Mouse (Mus musculus) cerebellum, adult 2 months (tissue): ENCODE measurements around the gene Gpam. TPM values are rescaled to one million over a fixed set of nuclear protein-coding genes. Genes with fewer than 3 reads are reported as not detected.

Experiments
- DNase-seq, 2 experiments: peaks; one replicate each; pipeline ENCODE4 v3.0.0; 2021
- H3K27ac ChIP-seq: fragments of 200-500 bp; 2 replicates; pipeline ENCODE4 v1.5.1; 2012; ENCODE audit warnings: low read length, control low read depth, inconsistent platforms; ENCODE audit not compliant: insufficient read depth
- H3K27me3 ChIP-seq: fragments of 200-500 bp; 2 replicates; pipeline ENCODE4 v1.6.1; 2012; ENCODE audit warnings: inconsistent platforms, mild to moderate bottlenecking, low read length, moderate library complexity; ENCODE audit not compliant: control insufficient read depth, insufficient read depth
- H3K4me1 ChIP-seq: fragments of 200-500 bp; 2 replicates; pipeline ENCODE4 v1.6.1; 2011; ENCODE audit warnings: low read length; ENCODE audit not compliant: control insufficient read depth, insufficient read depth
- H3K4me3 ChIP-seq: fragments of 200-500 bp; replicated peaks from 2 replicates; pipeline ENCODE3; 2011; ENCODE audit warnings: mild to moderate bottlenecking, low read depth, low read length, control low read depth; ENCODE audit not compliant: insufficient read depth
- CTCF ChIP-seq: fragments of 200-500 bp; IDR thresholded peaks from 2 replicates; pipeline ENCODE4 v1.5.1; 2011; ENCODE audit warnings: low read depth, mild to moderate bottlenecking, control low read depth, low read length, moderate library complexity, borderline replicate concordance; ENCODE audit not compliant: insufficient read depth
- POLR2A ChIP-seq: fragments of 200-500 bp; IDR thresholded peaks from 2 replicates; pipeline ENCODE4 v1.6.1; 2011; ENCODE audit warnings: low read length, control low read depth, borderline replicate concordance; ENCODE audit not compliant: insufficient read depth
- WGBS: fragments of 180-500 bp; shearing (Covaris S2); methylation state at CpG from one replicate; pipeline ENCODE4 v1.1.7; 2018; 5-methylcytosine and 5-hydroxymethylcytosine counted together
- polyA plus RNA-seq: library from polyadenylated mRNA; depleted of rRNA; stranded (reverse); fragments of >200 nt; gene quantifications from 2 replicates; pipeline ENCODE4 v1.2.3, GENCODE M21; 2012

Gpam gene
- polyA plus RNA-seq, 1 experiment: 41.9 TPM

DNA sequence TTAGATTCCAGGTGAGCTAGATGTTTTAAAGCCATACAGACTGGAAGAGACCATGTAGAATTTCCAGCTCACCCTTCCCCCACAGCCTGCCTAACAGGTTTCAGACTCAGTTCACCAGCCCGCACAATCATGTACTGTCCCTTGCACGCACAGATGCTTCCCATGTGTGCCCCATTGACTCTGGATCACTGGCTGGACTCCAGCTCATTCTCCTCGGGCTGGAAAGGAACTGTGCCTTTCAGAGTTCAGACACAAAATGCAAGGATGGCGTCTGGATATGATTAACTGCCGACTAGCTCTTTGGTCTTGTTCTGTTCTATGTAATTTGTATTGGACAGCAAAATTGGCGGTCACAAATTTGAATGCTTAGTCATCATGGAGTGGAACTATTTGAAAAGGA lies 22.6 kb upstream of the Gpam start:
- no peak for DNase-seq
- 35% methylated on average over 6 of the region's 6 CpGs for WGBS
- Histone ChIP-seq H3K27ac (no peak overlapping the region), H3K4me3 (no peak overlapping the region), H3K27me3 (no peaks in the 10 kb centered on the region), H3K4me1 (no peaks in the 10 kb centered on the region)
- TF ChIP-seq POLR2A (no peak), CTCF (no peak)

DNA sequence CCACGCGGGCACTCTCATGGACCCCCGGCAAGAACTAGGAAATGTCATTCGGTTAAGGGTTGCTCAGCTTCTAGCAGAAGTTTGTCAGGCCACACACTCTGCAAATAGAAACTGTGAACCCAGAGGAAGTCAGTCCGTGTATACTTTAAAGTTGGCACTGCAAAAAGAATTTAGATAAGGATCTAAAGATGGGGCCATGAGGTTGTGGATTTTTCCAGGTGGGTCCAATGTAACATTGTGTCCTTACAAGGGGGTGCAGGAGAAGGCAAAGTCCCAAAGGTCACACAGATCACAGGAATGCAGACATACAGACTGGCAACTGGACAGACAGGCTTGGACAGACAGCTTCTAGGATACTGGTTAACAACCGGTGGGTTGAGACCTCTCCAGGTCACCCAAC lies 21.1 kb upstream of the Gpam start:
- Histone ChIP-seq H3K27ac (no peak overlapping the region), H3K4me1 (no peaks in the 10 kb centered on the region), H3K27me3 (no peaks in the 10 kb centered on the region), H3K4me3 (no peak overlapping the region)
- WGBS: 87% methylated on average over 6 of the region's 6 CpGs
- no peak for DNase-seq
- no peak for TF ChIP-seq POLR2A
- TF ChIP-seq CTCF: no peak

DNA sequence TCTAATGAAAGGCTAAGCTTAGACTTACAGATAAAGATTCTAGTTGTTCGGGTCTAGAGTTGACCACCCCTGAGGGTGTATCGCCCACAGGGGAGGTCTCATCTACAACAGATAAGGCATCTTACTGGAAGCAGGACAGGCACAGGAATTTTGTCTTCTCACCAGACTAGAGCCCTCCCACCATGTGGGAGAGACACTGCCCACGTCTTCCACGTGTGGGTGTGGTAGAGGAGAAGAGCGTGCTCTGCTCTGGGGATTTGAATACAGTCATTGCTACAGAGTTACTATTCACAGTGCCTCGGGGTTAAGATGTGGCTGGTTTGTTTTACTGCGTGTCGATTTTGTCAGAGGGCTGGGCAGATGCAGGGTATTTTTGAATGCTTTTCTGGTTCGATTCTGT lies 20.5 kb upstream of the Gpam start:
- no peaks in the 10 kb centered on the region for H3K4me1 ChIP-seq
- 75% methylated on average over 9 of the region's 9 CpGs for WGBS
- H3K27me3 ChIP-seq: no peaks in the 10 kb centered on the region
- no peak for DNase-seq
- no peak for TF ChIP-seq CTCF
- no peak for TF ChIP-seq POLR2A
- no peak overlapping the region for H3K4me3 ChIP-seq
- H3K27ac ChIP-seq: no peak overlapping the region

DNA sequence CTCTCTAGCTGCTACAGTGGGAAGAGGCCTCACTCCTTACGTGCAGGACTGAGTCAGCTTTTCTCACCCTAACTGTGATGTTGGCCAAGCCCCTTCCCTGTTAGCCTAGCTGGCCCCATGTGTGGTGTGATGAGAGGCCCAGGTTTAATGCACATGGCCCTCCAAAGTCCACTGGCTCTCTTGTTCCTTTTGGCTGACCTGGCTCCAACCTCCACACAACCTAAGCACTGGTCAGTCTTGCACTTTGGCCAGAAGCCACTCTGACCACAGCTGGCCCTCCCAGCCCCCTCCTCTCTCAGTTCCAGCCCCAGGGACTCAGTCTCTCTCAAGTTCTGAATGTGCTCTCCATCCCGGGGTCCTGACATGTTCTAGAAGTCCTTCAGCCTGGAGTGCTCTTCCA lies 18.1 kb upstream of the Gpam start:
- Histone ChIP-seq H3K4me3 (no peak overlapping the region), H3K4me1 (no peaks in the 10 kb centered on the region), H3K27me3 (no peaks in the 10 kb centered on the region), H3K27ac (no peak overlapping the region)
- 70% methylated on average over 2 of the region's 2 CpGs for WGBS
- no peak for TF ChIP-seq CTCF
- no peak for TF ChIP-seq POLR2A
- DNase-seq: no peak

DNA sequence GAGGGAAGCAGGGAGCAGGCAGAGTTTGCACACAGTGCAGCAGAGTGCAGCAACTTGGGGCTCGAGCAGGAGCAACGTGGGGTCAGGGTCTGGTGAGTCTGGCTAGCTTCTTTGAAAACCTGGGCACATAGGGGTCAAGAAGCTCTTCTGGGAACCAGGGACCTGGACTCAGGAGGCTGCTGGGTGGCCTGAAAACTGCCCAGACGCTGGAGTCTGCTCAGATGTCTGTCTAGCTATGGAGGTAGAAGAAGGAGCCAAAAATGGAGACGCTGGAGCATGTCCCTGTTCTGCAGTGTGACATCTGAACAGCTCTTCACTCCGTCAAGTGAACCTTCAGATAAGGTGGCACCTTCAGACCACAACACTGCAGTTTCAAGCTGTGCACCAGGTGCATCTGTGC lies 17.7 kb upstream of the Gpam start:
- Histone ChIP-seq H3K4me1 (no peaks in the 10 kb centered on the region), H3K4me3 (no peak overlapping the region), H3K27ac (no peak overlapping the region), H3K27me3 (no peaks in the 10 kb centered on the region)
- DNase-seq: no peak
- WGBS: 53% methylated on average over 5 of the region's 5 CpGs
- TF ChIP-seq CTCF (no peak), POLR2A (no peak)

DNA sequence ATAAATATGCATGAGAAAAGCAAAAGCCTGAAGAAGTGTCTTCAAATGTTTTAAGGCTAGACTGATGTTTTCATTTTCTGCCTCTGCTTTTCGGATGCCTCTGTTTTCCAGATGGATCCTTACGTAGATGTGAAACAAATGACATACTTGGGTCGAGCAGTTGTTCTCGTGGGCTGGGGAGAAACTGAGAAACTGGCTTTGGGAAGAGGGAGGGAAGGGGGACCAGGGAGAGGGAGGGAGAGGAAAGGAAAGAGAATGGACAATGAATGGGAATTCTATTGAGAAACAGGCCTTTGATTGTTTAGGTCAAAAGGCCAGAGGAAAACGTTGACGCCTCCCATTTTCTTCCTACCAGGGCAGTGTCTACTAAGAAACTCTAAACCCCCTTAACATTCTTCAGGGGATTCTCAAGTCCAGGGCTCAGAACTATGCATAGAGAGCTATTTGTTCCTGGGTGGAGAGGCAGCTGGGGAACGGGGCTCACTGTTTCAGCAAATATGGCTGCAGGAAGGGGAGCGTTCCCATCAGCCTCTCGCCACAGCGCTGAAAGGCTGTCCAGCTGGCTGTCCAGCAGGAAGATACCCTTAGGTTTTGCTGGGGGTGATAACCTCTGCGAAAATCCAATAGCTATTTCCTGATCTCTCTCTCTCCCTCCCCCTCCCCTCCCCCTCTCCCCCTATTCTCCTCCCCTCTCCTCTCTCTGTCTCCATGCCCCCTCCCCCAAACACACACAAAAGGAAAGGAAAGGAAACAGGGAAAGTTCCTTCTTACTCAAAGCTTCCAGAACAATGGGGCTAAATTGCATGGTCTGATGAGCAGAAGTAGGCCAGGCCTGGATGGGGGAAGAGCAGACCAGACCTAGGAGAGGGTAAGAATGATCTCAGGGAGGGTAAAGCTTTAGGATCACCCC lies 16.6 kb upstream of the Gpam start:
- TF ChIP-seq CTCF: no peak
- no peak for TF ChIP-seq POLR2A
- Histone ChIP-seq H3K4me1 (no peaks in the 10 kb centered on the region), H3K4me3 (no peak overlapping the region), H3K27ac (no peak overlapping the region), H3K27me3 (no peaks in the 10 kb centered on the region)
- WGBS: 32% methylated on average over 11 of the region's 11 CpGs
- no peak for DNase-seq

DNA sequence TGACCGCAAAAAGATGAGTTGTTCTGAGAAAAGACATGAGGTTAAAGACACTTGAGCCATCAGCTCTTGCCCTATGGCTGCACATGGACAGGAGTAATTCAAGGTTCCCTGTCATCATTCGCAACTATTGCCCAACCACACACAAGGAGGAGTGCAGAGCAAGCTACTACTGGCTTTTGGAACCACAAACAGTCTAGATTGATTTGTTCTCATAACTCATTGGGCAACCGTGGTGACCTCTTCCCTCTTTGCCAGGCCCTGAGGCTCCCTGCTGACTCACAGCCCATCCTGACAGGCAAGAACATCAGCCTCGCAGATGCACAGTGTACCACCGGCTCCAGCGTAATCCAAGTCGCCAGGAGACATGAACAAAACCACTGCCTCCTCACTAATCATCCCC lies 12.3 kb upstream of the Gpam start:
- no peak for TF ChIP-seq POLR2A
- no peak for TF ChIP-seq CTCF
- Histone ChIP-seq H3K4me3 (no peak overlapping the region), H3K4me1 (no peaks in the 10 kb centered on the region), H3K27me3 (no peaks in the 10 kb centered on the region), H3K27ac (no peak overlapping the region)
- 66% methylated on average over 7 of the region's 7 CpGs for WGBS
- no peak for DNase-seq

DNA sequence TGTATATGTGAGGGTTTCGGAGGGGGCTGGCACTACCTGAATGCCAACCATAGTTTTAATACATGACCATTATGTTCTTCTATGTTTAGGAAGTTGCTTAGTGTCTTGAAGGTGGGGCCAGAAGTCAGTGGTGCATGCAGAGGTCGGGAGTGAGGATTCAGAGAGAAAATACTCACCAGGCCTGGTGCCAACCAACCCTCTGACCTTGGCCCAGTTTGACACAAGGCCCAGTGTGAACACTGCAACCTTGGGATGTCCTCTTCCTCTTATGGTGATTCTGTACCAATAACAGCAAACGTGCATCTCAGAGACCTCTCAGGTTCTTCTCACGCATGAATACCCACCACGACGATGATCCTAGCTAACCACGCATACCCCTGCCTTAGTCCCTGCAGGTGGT lies 11.5 kb upstream of the Gpam start:
- WGBS: 46% methylated on average over 7 of the region's 7 CpGs
- Histone ChIP-seq H3K27me3 (no peaks in the 10 kb centered on the region; the same call in 1 of the 2 replicates), H3K4me1 (no peaks in the 10 kb centered on the region), H3K4me3 (no peak overlapping the region), H3K27ac (no peak overlapping the region)
- DNase-seq: no peak
- TF ChIP-seq POLR2A (no peak), CTCF (no peak)
